Mouse (Mus musculus): ENCODE measurements around the gene Gm5624. TPM values are rescaled to one million over a fixed set of nuclear protein-coding genes. Genes with fewer than 3 reads are reported as not detected.
"Not testable (repeated sequence)": the region's sequence is repeated elsewhere in the genome, so short reads cannot be mapped to it uniquely, and the experiment has no call there.

The Gm5624 gene
- not detected in 2 replicates for polyA plus RNA-seq (2014; fragmentation: Nextera tagmentation; extraction: Ambion mirVana)

DNA sequence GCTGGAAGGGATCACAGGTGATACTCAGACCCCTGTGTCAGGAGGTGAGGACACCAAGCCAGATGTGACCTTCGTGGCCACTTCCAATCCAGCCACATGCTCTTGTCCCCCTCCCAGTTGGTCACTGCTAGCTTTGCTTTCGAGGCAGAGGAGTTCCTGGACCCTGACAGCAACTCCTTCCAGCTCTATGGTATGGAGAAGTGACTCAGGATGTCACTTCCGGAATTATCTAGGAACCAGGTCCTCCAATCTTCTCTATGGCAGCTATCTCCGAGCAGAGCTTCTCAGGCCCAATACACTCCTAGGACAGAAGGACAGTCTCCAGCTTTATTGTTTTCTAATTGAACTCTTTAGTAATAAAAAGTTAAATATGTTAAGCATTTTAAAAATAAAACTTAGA, at the start of gene Gm5624:
Gene Gm5624 (minus strand): TSS at position 202 of the 400 bp plus-strand sequence.
- H3K9me3 ChIP-seq (ENCODE audit: control insufficient read depth, low read length); H3K27ac ChIP-seq (replicated peaks; ENCODE audit: low read depth, low read length); H3K27me3 ChIP-seq (ENCODE audit: control insufficient read depth, insufficient read depth, low read length); H3K9ac ChIP-seq (replicated peaks; ENCODE audit: low read length); DNase-seq; H3K4me3 ChIP-seq (replicated peaks; ENCODE audit: low read depth, low read length); H3K36me3 ChIP-seq (ENCODE audit: control insufficient read depth, insufficient read depth, low read length); ATAC-seq (ENCODE audit: low FRiP score, low TSS enrichment); H3K4me2 ChIP-seq (ENCODE audit: low read length); H3K4me1 ChIP-seq (ENCODE audit: control insufficient read depth, insufficient read depth, low read length): not testable (repeated sequence)
- WGBS, result 79% methylated on average over 4 of the region's 4 CpGs

DNA sequence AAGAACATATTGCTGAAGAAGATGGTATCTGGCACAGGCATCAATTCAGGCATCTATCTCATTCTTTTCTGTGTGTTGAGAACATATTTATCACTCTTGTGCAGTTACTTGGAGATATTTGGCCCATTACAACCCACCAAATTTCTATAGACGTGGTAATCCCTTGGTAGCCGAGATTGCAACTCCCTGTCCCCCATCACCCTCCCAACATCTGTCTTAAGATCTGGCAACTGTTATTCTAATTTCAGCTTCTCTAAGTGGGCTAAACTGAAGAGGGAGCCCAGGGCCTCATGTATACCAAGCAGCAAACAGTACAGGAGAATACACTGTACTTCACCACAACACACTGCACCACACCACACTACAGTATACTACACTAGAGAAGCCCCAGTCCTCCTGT, 36.0 kb downstream of the Gm5624 start:
- WGBS, result 73% methylated on average over 2 of the region's 2 CpGs
- DNase-seq; H3K9me3 ChIP-seq (ENCODE audit: control insufficient read depth, low read length); H3K4me3 ChIP-seq (replicated peaks; ENCODE audit: low read depth, low read length); H3K4me2 ChIP-seq (ENCODE audit: low read length); H3K4me1 ChIP-seq (ENCODE audit: control insufficient read depth, insufficient read depth, low read length); H3K9ac ChIP-seq (replicated peaks; ENCODE audit: low read length); ATAC-seq (ENCODE audit: low FRiP score, low TSS enrichment); H3K36me3 ChIP-seq (ENCODE audit: control insufficient read depth, insufficient read depth, low read length); H3K27ac ChIP-seq (replicated peaks; ENCODE audit: low read depth, low read length); H3K27me3 ChIP-seq (ENCODE audit: control insufficient read depth, insufficient read depth, low read length): not testable (repeated sequence)

GRCm38 (mm10) chr14:44582853-44583252, 44.9 kb downstream of the Gm5624 start, which contains the start of gene Gm8247:
Gm8247 (plus strand) TSS chr14:44583153.
- H3K4me3 ChIP-seq (replicated peaks; ENCODE audit: low read depth, low read length); H3K9ac ChIP-seq (replicated peaks; ENCODE audit: low read length); ATAC-seq (ENCODE audit: low FRiP score, low TSS enrichment); H3K27me3 ChIP-seq (ENCODE audit: control insufficient read depth, insufficient read depth, low read length); H3K4me1 ChIP-seq (ENCODE audit: control insufficient read depth, insufficient read depth, low read length); H3K36me3 ChIP-seq (ENCODE audit: control insufficient read depth, insufficient read depth, low read length); H3K4me2 ChIP-seq (ENCODE audit: low read length); H3K9me3 ChIP-seq (ENCODE audit: control insufficient read depth, low read length); DNase-seq; H3K27ac ChIP-seq (replicated peaks; ENCODE audit: low read depth, low read length): not testable (repeated sequence)
- 92% methylated on average over 4 of the region's 4 CpGs for WGBS

DNA sequence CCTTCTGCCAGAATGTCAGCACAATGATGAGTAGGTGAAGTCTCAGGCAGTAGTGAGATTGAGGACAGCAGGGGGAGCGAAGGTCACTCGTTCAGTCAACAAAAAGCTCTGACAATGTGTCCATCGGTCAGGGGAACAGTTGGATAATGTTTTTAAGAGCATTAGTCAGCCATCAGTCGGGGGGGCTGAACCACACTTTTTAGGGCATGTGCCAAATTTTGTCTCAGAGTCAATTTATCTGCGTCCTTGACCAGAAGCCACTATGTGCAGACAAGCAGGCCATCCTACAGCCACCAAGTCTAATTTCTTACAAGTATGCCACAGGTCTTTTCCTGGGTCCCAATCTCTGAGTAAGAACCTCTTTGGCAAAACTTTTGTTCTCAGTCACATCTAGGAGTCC, 79.8 kb downstream of the Gm5624 start:
- ATAC-seq (ENCODE audit: low FRiP score, low TSS enrichment); H3K27ac ChIP-seq (replicated peaks; ENCODE audit: low read depth, low read length); H3K4me3 ChIP-seq (replicated peaks; ENCODE audit: low read depth, low read length); H3K36me3 ChIP-seq (ENCODE audit: control insufficient read depth, insufficient read depth, low read length); H3K4me2 ChIP-seq (ENCODE audit: low read length); DNase-seq; H3K9ac ChIP-seq (replicated peaks; ENCODE audit: low read length); H3K9me3 ChIP-seq (ENCODE audit: control insufficient read depth, low read length); H3K4me1 ChIP-seq (ENCODE audit: control insufficient read depth, insufficient read depth, low read length); H3K27me3 ChIP-seq (ENCODE audit: control insufficient read depth, insufficient read depth, low read length): not testable (repeated sequence)
- WGBS, result 87% methylated on average over 3 of the region's 5 CpGs

- not testable (repeated sequence) for H3K4me2 ChIP-seq (ENCODE audit: low read length); H3K27ac ChIP-seq (replicated peaks; ENCODE audit: low read depth, low read length); DNase-seq; ATAC-seq (ENCODE audit: low FRiP score, low TSS enrichment); H3K4me3 ChIP-seq (replicated peaks; ENCODE audit: low read depth, low read length); H3K9me3 ChIP-seq (ENCODE audit: control insufficient read depth, low read length); H3K4me1 ChIP-seq (ENCODE audit: control insufficient read depth, insufficient read depth, low read length); H3K36me3 ChIP-seq (ENCODE audit: control insufficient read depth, insufficient read depth, low read length); H3K9ac ChIP-seq (replicated peaks; ENCODE audit: low read length); H3K27me3 ChIP-seq (ENCODE audit: control insufficient read depth, insufficient read depth, low read length)
- WGBS, result 90% methylated on average over 5 of the region's 5 CpGs
Measured at GRCm38 (mm10) chr14:44517976-44518375, 109.8 kb downstream of the Gm5624 start, which contains the start of gene Gm17093. Gm17093 (plus strand) TSS chr14:44518276.

Other genes with a start within 250 kb of the Gm5624 start
- gene Gm3371, start 217.2 kb downstream of the Gm5624 start, polyA plus RNA-seq (2014; fragmentation: Nextera tagmentation; extraction: Ambion mirVana), result not detected in 2 replicates
- gene Gm8232, start 194.3 kb downstream of the Gm5624 start, polyA plus RNA-seq (2014; fragmentation: Nextera tagmentation; extraction: Ambion mirVana), result not detected in 2 replicates
- not detected in 2 replicates for gene BC061237, start 135.5 kb downstream of the Gm5624 start, polyA plus RNA-seq (2014; fragmentation: Nextera tagmentation; extraction: Ambion mirVana)
- gene Gm17093, start 109.7 kb downstream of the Gm5624 start, polyA plus RNA-seq (2014; fragmentation: Nextera tagmentation; extraction: Ambion mirVana), result not detected in 2 replicates
- gene Gm8247, start 44.8 kb downstream of the Gm5624 start, polyA plus RNA-seq (2014; fragmentation: Nextera tagmentation; extraction: Ambion mirVana), result not detected in 2 replicates
- gene Gm8257, start 78.5 kb upstream of the Gm5624 start, polyA plus RNA-seq (2014; fragmentation: Nextera tagmentation; extraction: Ambion mirVana), result not detected in 2 replicates
- not detected in 2 replicates for gene Gm8267, start 122.4 kb upstream of the Gm5624 start, polyA plus RNA-seq (2014; fragmentation: Nextera tagmentation; extraction: Ambion mirVana)
- gene Ptgdr, start 231.4 kb upstream of the Gm5624 start, polyA plus RNA-seq (2014; fragmentation: Nextera tagmentation; extraction: Ambion mirVana), result 0.07 and 0.08 TPM in 2 replicates